Mouse (Mus musculus) retina, adult 2 months (tissue): Measurements from ENCODE around the gene Il17f.
"Not testable (repeated sequence)": the region's sequence is repeated elsewhere in the genome, so short reads cannot be mapped to it uniquely, and the experiment has no call there.

Source experiments
- DNase-seq: peaks from one replicate; pipeline ENCODE4 v3.0.0-alpha.2; 2012; ENCODE audit warnings: low read depth, low spot score

The Il17f gene

DNA sequence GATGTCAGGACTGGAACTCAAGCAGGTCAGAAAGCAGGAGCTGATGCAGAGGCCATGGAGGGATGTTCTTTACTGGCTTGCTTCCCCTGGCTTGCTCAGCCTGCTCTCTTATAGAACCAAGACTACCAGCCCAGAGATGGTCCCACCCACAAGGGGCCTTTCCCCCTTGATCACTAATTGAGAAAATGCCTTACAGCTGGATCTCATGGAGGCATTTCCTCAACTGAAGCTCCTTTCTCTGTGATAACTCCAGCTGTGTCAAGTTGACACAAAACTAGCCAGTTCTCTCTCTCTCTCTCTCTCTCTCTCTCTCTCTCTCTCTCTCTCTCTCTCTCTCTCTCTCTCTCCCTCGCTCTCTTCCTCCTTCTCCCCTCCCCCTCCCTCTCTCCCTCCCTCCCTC lies at the start of gene Il17f:
TSS of gene Il17f (minus strand) at position 101 of the 400 bp plus-strand sequence.
- DNase-seq: not testable (repeated sequence)

DNA sequence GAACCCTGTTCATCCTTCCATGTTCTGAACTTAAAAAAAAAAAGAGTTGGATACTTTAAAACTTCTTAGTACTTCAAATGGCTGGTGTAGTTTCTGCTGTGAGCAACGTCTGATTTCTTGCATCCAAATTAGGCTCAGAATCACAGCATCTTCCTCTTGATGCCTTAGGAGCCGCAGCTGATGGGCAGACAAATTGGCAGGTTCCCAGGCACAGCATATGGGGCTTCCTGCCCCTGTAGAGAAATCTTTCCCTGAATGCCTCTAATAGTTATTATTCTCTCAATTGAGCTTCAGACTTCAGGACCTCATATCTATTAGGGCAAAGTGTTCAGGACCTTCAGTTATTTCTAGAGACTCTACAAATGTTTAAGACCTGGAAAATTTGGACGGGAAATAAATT lies 49.5 kb upstream of the Il17f start:
- DNase-seq: no peak

GRCm38 (mm10) chr1:20836551-20837125 lies 46.2 kb upstream of the Il17f start:
- no peak for DNase-seq

- DNase-seq: no peak
Measured at GRCm38 (mm10) chr1:20833141-20833511, 42.7 kb upstream of the Il17f start.

DNA sequence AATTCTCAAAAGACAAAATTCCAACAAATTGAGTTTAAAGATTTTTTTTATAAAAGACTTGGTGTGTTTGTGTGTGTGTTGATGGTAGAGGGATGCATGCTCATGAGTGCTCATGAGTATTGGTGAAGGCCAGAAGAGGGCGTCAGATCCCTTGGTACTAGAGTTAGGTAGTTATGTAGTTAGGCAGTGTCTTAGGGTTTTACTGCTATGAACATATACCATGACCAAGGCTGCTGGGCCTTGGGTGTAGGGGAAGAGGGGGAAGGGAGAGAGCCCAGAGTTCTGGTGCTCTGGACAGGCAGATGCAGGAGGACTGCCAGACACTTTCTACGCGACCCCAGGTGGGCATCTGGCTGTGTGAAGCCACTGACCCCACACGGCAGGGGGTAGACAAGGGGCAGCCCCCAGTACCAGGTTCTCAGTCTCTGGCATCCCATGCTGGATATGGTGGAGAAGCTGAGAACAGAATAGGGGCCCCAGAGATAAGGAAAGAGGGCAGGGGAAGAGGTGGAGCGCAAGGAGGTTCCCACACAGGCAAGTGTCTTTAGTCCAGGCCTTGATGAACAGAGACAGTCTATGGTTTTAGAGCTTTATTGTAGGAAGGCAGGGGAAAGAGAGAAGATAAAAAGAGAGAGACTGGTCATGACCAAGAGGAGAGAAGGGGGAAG lies 42.2 kb upstream of the Il17f start:
- no peak for DNase-seq

GRCm38 (mm10) chr1:20830546-20830945 lies 40.1 kb upstream of the Il17f start:
- no peak for DNase-seq

DNA sequence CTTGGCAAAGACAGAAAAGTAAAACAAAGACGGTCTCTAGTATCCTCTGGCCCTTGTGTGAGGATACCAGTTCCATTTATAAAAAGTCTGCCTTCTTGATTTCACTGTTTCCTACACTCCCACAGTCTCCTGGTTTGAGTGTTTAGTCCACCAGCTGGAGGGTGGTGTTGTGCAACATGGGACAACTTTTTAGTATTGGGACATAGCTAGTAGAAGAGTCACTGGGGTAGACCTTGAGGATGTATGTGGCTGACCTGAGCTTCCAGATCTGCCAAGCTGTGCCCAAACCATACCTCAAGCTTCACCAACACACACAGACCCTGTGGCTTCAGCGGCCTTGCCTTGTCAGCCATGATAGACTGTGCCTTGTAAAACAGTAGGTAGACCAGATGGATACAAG lies 37.6 kb upstream of the Il17f start:
- no peak for DNase-seq

DNA sequence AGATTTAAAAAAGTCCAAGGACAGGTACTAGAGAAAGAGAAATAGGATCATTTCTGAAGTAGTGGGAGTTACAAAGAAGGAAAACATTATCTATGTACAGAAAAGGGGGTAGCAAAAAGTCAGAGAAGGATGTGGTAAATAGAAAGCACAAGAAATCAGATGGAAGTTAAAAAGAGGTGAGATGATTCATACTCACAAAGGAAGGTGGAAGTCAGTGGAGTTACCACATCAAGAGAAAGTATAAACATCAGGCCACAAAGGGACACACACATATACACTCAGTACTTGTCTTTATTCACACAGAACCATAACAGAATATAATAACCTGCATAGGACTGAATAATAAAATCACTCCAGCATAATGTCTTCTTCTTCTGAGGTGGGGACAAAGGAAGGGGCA lies 34.6 kb upstream of the Il17f start:
- DNase-seq: no peak

- DNase-seq: no peak
Measured at GRCm38 (mm10) chr1:20823906-20824305, 33.5 kb upstream of the Il17f start.

DNA sequence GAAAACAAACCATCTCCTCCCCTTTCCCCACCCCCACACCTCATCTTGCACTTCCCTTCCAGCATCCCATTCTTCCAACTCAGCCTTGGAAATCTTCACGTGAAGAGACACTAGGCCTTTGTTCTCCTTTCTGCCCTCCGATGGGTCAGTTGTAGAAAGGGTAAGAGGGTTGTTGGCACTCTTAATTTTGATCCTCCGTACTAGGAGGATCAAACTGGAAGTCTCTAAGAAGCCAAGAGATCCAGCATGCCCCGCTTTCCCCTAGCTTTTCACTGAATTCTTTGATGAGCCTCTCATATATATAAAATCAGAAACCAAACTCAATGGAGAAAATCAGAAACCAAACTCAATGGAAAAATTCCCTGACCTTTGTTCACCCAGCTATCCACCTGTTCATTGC lies 33.1 kb upstream of the Il17f start:
- DNase-seq: no peak

DNA sequence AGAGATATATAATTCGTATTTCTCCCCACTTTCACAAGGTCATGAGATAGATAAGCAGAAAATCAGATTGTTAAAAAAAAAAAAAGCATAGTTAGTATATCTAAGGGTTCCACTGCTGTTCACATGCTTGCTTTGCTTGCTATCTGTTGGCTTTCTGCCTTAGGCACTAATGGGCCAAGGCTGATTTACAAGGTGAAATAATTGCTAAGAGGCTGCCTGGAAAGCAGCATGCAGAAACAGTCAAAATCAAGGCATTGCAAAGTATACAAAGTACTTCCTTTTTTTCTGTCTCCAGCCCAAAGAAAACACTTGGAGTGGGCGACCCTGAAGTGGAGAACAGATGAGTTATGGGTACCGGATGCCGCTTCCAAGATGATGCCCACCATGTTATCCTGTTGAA lies 30.5 kb upstream of the Il17f start:
- DNase-seq: no peak

DNA sequence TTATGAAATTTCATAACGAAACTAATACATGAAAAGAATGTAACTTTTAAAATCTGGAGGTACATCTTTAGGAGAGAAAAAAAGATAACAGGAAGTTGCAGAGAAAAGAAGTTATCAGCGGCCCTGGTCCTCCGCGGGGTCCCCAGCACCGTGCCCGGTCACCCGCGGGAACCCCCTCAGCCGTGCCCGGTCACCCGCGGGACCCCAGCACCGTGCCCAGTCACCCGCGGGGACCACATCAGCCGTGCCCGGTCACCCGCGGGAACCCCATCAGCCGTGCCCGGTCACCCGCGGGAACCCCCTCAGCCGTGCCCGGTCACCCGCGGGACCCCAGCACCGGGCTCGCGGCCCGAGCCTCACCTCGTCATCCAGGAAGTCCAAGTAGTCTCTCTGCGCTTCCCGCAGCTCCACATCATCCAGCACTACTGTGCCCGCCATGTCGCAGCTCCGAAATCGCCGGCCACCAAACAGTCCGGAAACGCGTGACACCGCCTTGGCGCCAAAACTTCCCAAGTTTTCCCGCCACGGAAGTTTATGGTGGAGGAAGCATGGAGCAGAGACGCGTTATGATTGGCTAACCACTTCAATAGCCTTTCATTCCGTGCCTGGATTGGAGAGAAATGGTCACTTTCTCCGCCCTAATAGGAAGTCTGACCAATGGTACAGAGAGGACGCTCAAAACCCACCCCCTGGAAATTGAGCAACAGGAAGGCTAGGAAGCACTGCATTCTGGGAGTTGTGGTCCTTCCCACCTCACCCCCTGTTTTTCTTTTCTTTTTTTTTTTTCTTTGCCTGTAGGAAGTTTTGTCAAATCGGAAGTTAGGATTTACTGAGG lies 29.6 kb upstream of the Il17f start, which contains the start of gene Mcm3:
TSS of gene Mcm3 (minus strand) at position 542 of the 835 bp plus-strand sequence.
- DNase-seq: peak; percentile 88

DNA sequence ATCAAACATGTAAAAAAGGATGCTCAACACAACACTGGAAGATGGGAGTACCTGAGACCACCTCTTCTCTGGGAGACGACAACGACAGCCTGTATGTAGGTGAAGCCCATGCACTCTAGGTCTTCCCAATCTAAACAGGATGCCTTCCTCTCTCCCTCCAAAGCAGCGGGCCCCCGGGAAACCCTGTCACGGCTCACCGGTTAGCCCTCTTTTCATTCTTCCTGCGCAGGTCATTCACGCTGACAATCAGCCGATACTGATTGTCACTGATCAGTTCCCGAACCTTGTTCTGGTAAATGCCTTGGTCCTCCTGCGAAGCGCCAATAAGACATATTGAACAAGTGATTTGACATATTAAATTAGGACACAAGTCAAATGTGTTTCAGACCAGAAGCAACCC lies 27.2 kb upstream of the Il17f start:
- DNase-seq: no peak

- no peak for DNase-seq
Measured at GRCm38 (mm10) chr1:20817172-20817571, 26.8 kb upstream of the Il17f start.

DNA sequence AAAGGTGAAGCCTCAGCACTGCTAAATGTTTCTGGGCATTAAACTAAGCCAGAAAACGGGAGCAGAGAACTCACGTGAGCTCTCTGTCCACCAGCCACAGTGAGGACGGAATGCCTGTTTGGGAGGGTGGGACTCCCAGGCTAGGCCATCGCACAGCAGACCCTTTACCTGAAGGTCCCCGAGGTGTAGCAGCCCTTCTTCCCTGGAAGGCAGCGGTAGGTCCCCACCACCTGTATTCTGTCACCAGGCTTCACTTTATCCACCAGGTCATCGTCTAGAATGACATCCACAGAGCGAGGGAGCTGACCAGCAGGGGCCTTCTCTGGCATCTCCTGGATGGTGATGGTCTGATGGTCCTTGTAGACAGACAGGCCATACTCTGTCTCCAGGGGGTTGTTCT lies 24.1 kb upstream of the Il17f start:
- DNase-seq: no peak

DNA sequence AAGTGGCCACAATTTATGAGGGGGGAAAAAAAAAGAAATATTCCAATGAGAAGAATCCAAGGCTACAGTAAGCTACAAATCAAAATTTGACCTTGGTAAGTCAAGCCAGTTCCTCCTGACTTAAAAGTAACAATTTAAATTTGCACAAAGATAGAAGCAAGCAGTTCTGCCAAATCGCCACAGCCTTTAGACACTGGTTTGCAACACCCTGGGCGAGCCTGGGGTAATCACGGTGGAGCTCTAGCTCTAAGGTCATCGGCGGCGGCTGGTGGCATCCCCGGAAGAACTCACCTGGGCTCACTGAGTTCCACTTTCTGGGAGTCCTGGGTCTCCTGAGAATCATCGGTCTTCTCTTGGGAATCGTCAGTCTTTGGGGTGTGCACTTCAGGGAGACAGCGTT lies 14.1 kb upstream of the Il17f start:
- DNase-seq: no peak

GRCm38 (mm10) chr1:20801682-20802390 lies 11.4 kb upstream of the Il17f start:
- no peak for DNase-seq

GRCm38 (mm10) chr1:20801275-20801674 lies 10.9 kb upstream of the Il17f start:
- DNase-seq: no peak

DNA sequence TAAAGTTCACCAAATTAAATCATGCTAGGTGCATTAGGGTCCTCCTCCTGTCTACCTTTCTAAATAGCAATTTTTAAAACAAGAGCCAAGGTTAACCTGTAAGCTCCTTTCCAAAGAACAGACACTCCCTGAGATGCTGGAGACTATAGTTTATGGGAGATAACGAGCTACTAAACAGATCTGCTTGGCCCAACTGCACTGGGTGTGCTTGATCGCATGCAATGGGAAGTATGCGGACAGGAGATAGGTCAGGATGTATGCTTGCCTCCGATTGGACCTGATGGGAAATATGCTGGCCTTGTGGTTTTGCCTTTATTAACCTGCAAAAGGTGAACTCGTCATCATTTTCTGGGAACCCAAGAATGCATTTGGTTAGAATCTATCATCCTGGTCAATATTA lies 4.8 kb upstream of the Il17f start:
- no peak for DNase-seq

DNA sequence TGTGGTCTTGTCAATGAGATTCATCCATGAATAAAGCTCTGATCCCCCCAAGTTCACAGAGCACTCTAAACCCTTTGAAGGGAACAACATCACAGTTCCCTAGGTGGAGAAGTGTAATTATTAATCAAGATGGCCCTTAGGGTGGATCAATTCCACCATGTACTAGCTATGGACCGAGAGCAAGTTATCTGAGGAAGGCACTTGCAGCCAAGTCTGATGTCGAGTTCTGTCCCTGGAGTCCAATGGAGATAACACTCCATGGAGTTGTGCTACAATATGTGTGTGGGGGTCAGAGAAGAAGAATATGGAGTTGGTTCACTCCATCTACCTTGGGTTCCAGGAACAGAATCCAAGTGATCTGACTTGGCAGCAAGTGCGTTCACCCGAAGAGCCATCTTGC lies 4.3 kb upstream of the Il17f start:
- no peak for DNase-seq

DNA sequence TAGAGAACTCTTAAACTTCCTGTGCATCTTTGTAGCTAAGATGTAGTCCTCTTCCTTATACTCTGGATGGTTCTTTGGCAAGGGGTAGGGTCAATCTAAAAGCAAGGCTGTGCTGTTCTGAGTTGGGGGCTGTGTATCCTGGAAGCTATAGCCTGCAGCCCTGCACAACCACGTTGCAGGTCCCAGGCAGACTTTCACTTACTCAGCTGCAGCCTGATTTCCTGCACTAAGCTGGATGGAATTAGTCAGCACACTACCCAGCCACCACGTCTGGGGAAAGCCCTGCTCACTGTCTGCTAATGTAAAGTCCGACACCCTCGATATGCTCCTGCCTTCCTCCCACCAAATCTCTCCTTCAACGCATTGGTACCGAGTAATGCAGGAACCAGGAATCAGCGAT lies 997 bp upstream of the Il17f start:
- no peak for DNase-seq

DNA sequence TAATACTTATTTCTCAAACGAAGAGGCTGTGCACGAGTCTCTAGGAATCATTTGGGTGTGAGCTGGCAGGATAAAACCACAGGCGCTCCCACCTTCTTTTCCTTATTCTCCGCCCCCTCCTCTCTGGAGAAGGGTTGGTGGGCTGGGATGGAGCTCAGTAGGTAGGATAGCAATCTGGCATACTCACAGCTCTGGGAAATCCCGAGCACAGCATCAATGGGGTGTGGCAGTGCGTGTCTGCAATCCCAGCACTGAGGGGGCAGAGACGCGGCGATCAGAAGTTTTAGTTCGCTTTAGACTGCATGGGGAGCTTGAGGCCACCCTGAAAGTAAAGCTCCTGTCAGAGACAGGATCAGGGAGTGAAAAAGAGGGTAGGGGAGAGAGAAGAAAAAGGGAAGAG lies 2.0 kb downstream of the Il17f start:
- DNase-seq: no peak
